Mouse (Mus musculus) adrenal gland, adult 10 weeks (tissue): ENCODE results near the gene 4930555G01Rik. TPM values are rescaled to one million over a fixed set of nuclear protein-coding genes. Genes with fewer than 3 reads are reported as not detected.

ENCODE experiments used
- polyA plus RNA-seq: library from polyadenylated mRNA; stranded (reverse); fragments of 350-450 nt; fragmentation: Illumina TruSeq; extraction: RNeasy Lipid Tissue Mini Kit (QIAGEN cat#74804); gene quantifications from one replicate; pipeline ENCODE4 v1.2.3, GENCODE M21; 2014; ENCODE audit warnings: low read depth, low replicate concordance

The 4930555G01Rik gene
- polyA plus RNA-seq, result not detected

GRCm38 (mm10) chr14:5050329-5050728 is at the start of gene 4930555G01Rik:
4930555G01Rik (plus strand) TSS chr14:5050629.

GRCm38 (mm10) chr14:5015591-5015990 is 34.8 kb upstream of the 4930555G01Rik start, which contains the start of gene Gm3298:
Gm3298 (plus strand) TSS chr14:5015891.

GRCm38 (mm10) chr14:5070611-5071490 is 20.4 kb downstream of the 4930555G01Rik start, which contains the start of gene Gm8281:
Gm8281 (plus strand) TSS chr14:5071040.

Other genes with a start within 250 kb of the 4930555G01Rik start
- not detected for gene Gm3269, start 212.5 kb upstream of the 4930555G01Rik start, polyA plus RNA-seq
- gene Gm3264, start 195.1 kb upstream of the 4930555G01Rik start, polyA plus RNA-seq, result not detected
- not detected for gene Gm3278, start 158.2 kb upstream of the 4930555G01Rik start, polyA plus RNA-seq
- gene Gm8297, start 66.7 kb upstream of the 4930555G01Rik start, polyA plus RNA-seq, result not detected
- not detected for gene Gm3298, start 34.7 kb upstream of the 4930555G01Rik start, polyA plus RNA-seq
- gene Gm8281, start 20.4 kb downstream of the 4930555G01Rik start, polyA plus RNA-seq, result 1.6 TPM
- not detected for gene Gm8279, start 80.9 kb downstream of the 4930555G01Rik start, polyA plus RNA-seq
- gene Gm3317, start 113.9 kb downstream of the 4930555G01Rik start, polyA plus RNA-seq, result not detected
- not detected for gene Gm8271, start 135.2 kb downstream of the 4930555G01Rik start, polyA plus RNA-seq
- not detected for gene Gm3526, start 210.0 kb downstream of the 4930555G01Rik start, polyA plus RNA-seq